ENCODE assay signal across 10 mouse cellular contexts in genomic region chr1:153107866-153108265, GRCm38 (mm10).
DNase-seq lines count a peak whose midpoint lies in the region; ATAC-seq lines count a peak whose summit lies in the region.
"Had no signal": no experiment of that assay in that cellular context is flagged by ENCODE, and none has a peak within 500 bp of the region (broad histone marks: within the 10 kb centered on the region; RNA-seq: fewer than 3 reads in every experiment).

No protein-coding gene starts in this region.

- ATAC-seq in frontal cortex, adult (ENCODE audit: low TSS enrichment), result peak; percentile 38; the same call in 1 of the 2 replicates

- no peak for DNase-seq in frontal cortex, postnatal 10 days (ENCODE audit: low spot score in 2 of 2)
- DNase-seq in Muller cell, postnatal 12 days (ENCODE audit: inconsistent ontology term), result peak; percentile 85
- peak; percentile 68 to 82 for DNase-seq in cerebellum, postnatal 14 days
- DNase-seq in layer of hippocampus, postnatal 25 days (ENCODE audit: extremely low spot score in 1 of 2, low spot score in 1 of 2), result peak; percentile 14 to 31
- no peak for DNase-seq in gastrocnemius, adult 8-10 months (ENCODE audit: low spot score in 2 of 2)
- DNase-seq in urinary bladder, postnatal 36 days (ENCODE audit: low spot score in 2 of 2), result no peak
- no peak for DNase-seq in spleen, adult 12 weeks (ENCODE audit: low spot score)
- DNase-seq: gastrocnemius, postnatal 10 days; thymus, postnatal 36 days had no signal

Comparison
In these comparisons a context has a peak if more than half of its experiments do, and no peak if none do; other contexts are left out.
1. DNase-seq: peak in Muller cell, postnatal 12 days (single experiment), cerebellum, postnatal 14 days (2 of 2) and layer of hippocampus, postnatal 25 days (2 of 2); none in frontal cortex, postnatal 10 days (0 of 2), gastrocnemius, adult 8-10 months (0 of 2), urinary bladder, postnatal 36 days (0 of 2) and spleen, adult 12 weeks (single experiment).